Mouse (Mus musculus): ENCODE measurements around the gene Klf2. TPM values are rescaled to one million over a fixed set of nuclear protein-coding genes. Genes with fewer than 3 reads are reported as not detected.

Klf2 gene
- polyA plus RNA-seq, 1 experiment from 2014 or later, result 10.1 TPM

DNA sequence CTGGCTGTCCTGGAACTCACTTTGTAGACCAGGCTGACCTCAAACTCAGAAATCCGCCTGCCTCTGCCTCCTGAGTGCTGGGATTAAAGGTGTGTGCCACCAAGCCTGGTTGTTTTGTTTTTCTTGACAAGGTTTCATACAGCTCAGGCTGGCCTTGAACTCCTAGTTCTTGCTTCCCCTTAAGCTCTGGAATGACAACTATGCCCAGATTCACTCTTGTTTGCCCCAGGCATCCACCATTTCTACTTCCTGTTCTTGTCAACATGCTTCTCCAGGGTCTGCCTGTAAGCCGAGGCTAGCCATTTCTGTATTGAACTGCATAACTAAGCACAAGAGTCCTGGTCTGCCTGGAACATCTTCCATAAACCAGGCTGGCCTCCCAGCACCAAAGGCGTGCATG is 10.3 kb downstream of the Klf2 start:
- Histone ChIP-seq H3K36me3 (ENCODE audit: insufficient read depth, low read length) (no peaks in the 10 kb centered on the region), H3K27ac (ENCODE audit: low read length) (no peak overlapping the region), H3K9ac (replicated peaks; ENCODE audit: low read length) (no peak overlapping the region), H3K4me1 (ENCODE audit: insufficient read depth, low read length) (no peaks in the 10 kb centered on the region), H3K4me3 (ENCODE audit: low read length) (no peak overlapping the region), H3K27me3 (ENCODE audit: insufficient read depth, low read length) (no peaks in the 10 kb centered on the region), H3K4me2 (replicated peaks; ENCODE audit: low read depth, low read length) (no peak overlapping the region), H3K9me3 (ENCODE audit: low read length) (no peaks in the 10 kb centered on the region)
- 93% methylated on average over 3 of the region's 3 CpGs for WGBS
- ATAC-seq (ENCODE audit: low FRiP score, low TSS enrichment), result no peak

- Histone ChIP-seq H3K9ac (replicated peaks; ENCODE audit: low read length) (no peak overlapping the region), H3K9me3 (ENCODE audit: low read length) (no peaks in the 10 kb centered on the region), H3K27me3 (ENCODE audit: insufficient read depth, low read length) (no peaks in the 10 kb centered on the region), H3K4me2 (replicated peaks; ENCODE audit: low read depth, low read length) (no peak overlapping the region), H3K36me3 (ENCODE audit: insufficient read depth, low read length) (peaks cover 4% of the 10 kb centered on the region), H3K4me3 (ENCODE audit: low read length) (no peak overlapping the region), H3K4me1 (ENCODE audit: insufficient read depth, low read length) (no peaks in the 10 kb centered on the region), H3K27ac (ENCODE audit: low read length) (no peak overlapping the region)
- 78% methylated on average over 6 of the region's 6 CpGs for whole genome bisulfite sequencing
- no peak for ATAC-seq (ENCODE audit: low FRiP score, low TSS enrichment)
Measured at GRCm38 (mm10) chr8:72330806-72331516, 12.1 kb downstream of the Klf2 start.

- Histone ChIP-seq H3K27ac (ENCODE audit: low read length) (no peak overlapping the region), H3K36me3 (ENCODE audit: insufficient read depth, low read length) (peaks cover 8% of the 10 kb centered on the region), H3K4me1 (ENCODE audit: insufficient read depth, low read length) (no peaks in the 10 kb centered on the region), H3K9ac (replicated peaks; ENCODE audit: low read length) (no peak overlapping the region), H3K4me2 (replicated peaks; ENCODE audit: low read depth, low read length) (no peak overlapping the region), H3K4me3 (ENCODE audit: low read length) (no peak overlapping the region), H3K9me3 (ENCODE audit: low read length) (no peaks in the 10 kb centered on the region), H3K27me3 (ENCODE audit: insufficient read depth, low read length) (no peaks in the 10 kb centered on the region)
- ATAC-seq (ENCODE audit: low FRiP score, low TSS enrichment), result no peak
- WGBS, result 87% methylated on average over 4 of the region's 4 CpGs
Measured at GRCm38 (mm10) chr8:72331631-72332030, 12.8 kb downstream of the Klf2 start.

DNA sequence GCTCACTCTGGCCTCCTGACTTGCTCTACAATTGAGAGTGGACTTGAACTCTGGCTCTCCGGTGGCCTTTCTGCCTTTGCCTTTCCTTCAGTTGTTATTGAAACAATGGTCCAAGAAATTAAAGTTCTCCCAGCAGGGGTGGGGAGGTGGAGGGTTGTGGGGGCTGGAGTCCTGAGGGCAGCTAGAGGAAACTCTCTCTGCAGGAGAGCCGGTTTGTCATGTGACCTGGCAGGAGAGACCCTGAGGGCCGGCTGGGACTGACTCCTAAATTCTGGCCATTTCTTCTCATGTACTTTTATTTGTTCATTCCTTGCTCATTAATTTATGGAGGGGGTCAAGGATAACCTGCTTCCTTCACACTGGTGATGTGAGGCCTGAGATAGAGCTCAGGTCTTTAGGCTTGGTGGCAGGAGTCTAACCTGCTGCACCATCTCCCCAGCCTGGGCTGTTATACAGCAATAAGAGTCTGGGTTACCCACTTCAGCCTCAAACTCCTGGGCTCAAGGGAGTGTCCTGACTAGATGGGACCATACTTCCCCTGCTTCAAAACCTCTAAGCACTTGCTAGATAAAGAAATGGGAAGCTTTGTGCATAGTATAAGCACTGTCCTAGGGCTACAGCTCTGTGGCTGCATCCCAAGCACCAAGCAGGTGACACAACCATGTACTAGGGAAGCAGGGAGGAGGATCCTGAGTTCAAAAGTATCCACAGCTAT is 14.8 kb downstream of the Klf2 start:
- Histone ChIP-seq H3K27me3 (ENCODE audit: insufficient read depth, low read length) (no peaks in the 10 kb centered on the region), H3K4me1 (ENCODE audit: insufficient read depth, low read length) (no peaks in the 10 kb centered on the region), H3K4me2 (replicated peaks; ENCODE audit: low read depth, low read length) (no peak overlapping the region), H3K36me3 (ENCODE audit: insufficient read depth, low read length) (peaks cover 12% of the 10 kb centered on the region), H3K9ac (replicated peaks; ENCODE audit: low read length) (no peak overlapping the region), H3K27ac (ENCODE audit: low read length) (no peak overlapping the region), H3K4me3 (ENCODE audit: low read length) (no peak overlapping the region), H3K9me3 (ENCODE audit: low read length) (no peaks in the 10 kb centered on the region)
- WGBS, result 34% methylated on average over 3 of the region's 3 CpGs
- no peak for ATAC-seq (ENCODE audit: low FRiP score, low TSS enrichment)

GRCm38 (mm10) chr8:72334144-72334641 is 15.4 kb downstream of the Klf2 start:
- Histone ChIP-seq H3K4me1 (ENCODE audit: insufficient read depth, low read length) (no peaks in the 10 kb centered on the region), H3K4me2 (replicated peaks; ENCODE audit: low read depth, low read length) (no peak overlapping the region), H3K27me3 (ENCODE audit: insufficient read depth, low read length) (no peaks in the 10 kb centered on the region), H3K9me3 (ENCODE audit: low read length) (no peaks in the 10 kb centered on the region), H3K36me3 (ENCODE audit: insufficient read depth, low read length) (peaks cover 19% of the 10 kb centered on the region), H3K9ac (replicated peaks; ENCODE audit: low read length) (no peak overlapping the region), H3K27ac (ENCODE audit: low read length) (no peak overlapping the region), H3K4me3 (ENCODE audit: low read length) (no peak overlapping the region)
- no peak for ATAC-seq (ENCODE audit: low FRiP score, low TSS enrichment)
- 78% methylated on average over 4 of the region's 4 CpGs for WGBS

DNA sequence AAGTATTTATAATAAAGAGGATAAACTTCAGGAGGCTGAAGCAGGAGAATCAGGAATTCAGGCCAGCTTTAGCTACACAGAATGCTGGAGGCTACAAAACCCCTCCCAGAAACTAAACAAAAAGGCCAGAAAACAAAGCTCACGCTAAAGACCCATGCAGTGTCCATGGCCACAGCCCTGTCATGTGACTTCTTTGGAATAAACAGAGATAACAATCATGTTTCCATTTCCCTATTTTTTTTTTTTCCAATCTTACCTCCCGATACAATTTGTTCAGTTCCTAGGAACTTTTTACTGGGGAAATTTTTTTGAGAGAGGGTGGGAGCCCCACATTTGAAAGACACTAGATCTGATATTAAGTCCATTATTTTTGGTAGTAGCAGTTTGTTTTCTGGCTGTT is 17.4 kb downstream of the Klf2 start:
- H3K27me3 ChIP-seq (ENCODE audit: insufficient read depth, low read length), result no peaks in the 10 kb centered on the region
- H3K9ac ChIP-seq (replicated peaks; ENCODE audit: low read length), result no peak overlapping the region
- no peaks in the 10 kb centered on the region for H3K4me1 ChIP-seq (ENCODE audit: insufficient read depth, low read length)
- no peak overlapping the region for H3K27ac ChIP-seq (ENCODE audit: low read length)
- ATAC-seq (ENCODE audit: low FRiP score, low TSS enrichment), result no peak
- 63% methylated on average over 2 of the region's 2 CpGs for WGBS
- H3K4me3 ChIP-seq (ENCODE audit: low read length), result no peak overlapping the region
- H3K4me2 ChIP-seq (replicated peaks; ENCODE audit: low read depth, low read length), result no peak overlapping the region
- no peaks in the 10 kb centered on the region for H3K9me3 ChIP-seq (ENCODE audit: low read length)
- peaks cover 37% of the 10 kb centered on the region for H3K36me3 ChIP-seq (ENCODE audit: insufficient read depth, low read length)

GRCm38 (mm10) chr8:72337034-72337433 is 18.2 kb downstream of the Klf2 start:
- H3K9ac ChIP-seq (replicated peaks; ENCODE audit: low read length), result no peak overlapping the region
- no peak for ATAC-seq (ENCODE audit: low FRiP score, low TSS enrichment)
- H3K36me3 ChIP-seq (ENCODE audit: insufficient read depth, low read length), result peaks cover 41% of the 10 kb centered on the region
- no peak overlapping the region for H3K4me2 ChIP-seq (replicated peaks; ENCODE audit: low read depth, low read length)
- H3K27ac ChIP-seq (ENCODE audit: low read length), result peak overlapping the region; percentile 37; the same call in 1 of the 2 replicates
- H3K4me1 ChIP-seq (ENCODE audit: insufficient read depth, low read length), result no peaks in the 10 kb centered on the region
- no peaks in the 10 kb centered on the region for H3K9me3 ChIP-seq (ENCODE audit: low read length)
- H3K4me3 ChIP-seq (ENCODE audit: low read length), result no peak overlapping the region
- H3K27me3 ChIP-seq (ENCODE audit: insufficient read depth, low read length), result no peaks in the 10 kb centered on the region

DNA sequence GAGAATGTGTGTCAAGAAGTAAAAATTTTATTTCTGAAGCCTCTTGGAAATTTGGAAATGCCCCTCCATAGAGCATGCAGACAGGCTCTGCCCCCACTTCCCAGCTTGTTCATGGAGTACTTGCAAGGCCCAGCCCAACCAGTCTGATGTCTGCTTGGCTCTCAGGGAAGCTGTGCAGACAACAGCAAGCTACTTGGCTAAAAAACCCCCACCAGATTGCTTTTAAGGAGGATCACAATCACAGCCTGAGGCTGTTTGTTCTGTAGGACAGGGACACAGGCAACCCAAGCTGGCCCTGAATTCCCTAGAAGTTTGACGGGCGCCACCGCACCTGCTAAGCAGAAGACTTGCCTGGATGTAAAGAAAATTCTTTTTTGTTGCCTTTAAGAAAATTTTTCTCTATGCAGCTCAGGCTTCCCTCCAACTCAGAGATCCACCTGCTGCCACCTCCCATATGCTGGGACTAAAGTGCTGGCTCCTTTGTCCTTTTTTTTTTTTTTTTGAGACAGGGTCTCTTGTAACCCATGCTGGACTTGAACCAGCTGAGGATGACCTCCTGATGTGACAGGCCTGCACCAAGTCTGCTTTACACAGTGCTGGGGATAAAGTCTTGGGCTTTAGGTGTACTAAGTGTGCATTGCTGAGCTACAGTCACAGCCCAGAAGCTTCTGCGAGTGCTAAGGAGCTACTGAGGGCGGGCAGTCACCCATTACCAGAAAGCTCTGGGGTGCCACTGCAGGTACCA is 23.9 kb downstream of the Klf2 start:
- Histone ChIP-seq H3K27ac (ENCODE audit: low read length) (no peak overlapping the region), H3K36me3 (ENCODE audit: insufficient read depth, low read length) (peaks cover 52% of the 10 kb centered on the region), H3K9ac (replicated peaks; ENCODE audit: low read length) (no peak overlapping the region), H3K4me1 (ENCODE audit: insufficient read depth, low read length) (no peaks in the 10 kb centered on the region), H3K9me3 (ENCODE audit: low read length) (no peaks in the 10 kb centered on the region), H3K4me2 (replicated peaks; ENCODE audit: low read depth, low read length) (no peak overlapping the region), H3K4me3 (ENCODE audit: low read length) (no peak overlapping the region), H3K27me3 (ENCODE audit: insufficient read depth, low read length) (no peaks in the 10 kb centered on the region)
- WGBS, result 92% methylated on average over 5 of the region's 5 CpGs
- no peak for ATAC-seq (ENCODE audit: low FRiP score, low TSS enrichment)

- Histone ChIP-seq H3K36me3 (ENCODE audit: insufficient read depth, low read length) (peaks cover 51% of the 10 kb centered on the region), H3K4me2 (replicated peaks; ENCODE audit: low read depth, low read length) (no peak overlapping the region), H3K9ac (replicated peaks; ENCODE audit: low read length) (no peak overlapping the region), H3K27ac (ENCODE audit: low read length) (no peak overlapping the region), H3K9me3 (ENCODE audit: low read length) (no peaks in the 10 kb centered on the region), H3K4me1 (ENCODE audit: insufficient read depth, low read length) (no peaks in the 10 kb centered on the region), H3K4me3 (ENCODE audit: low read length) (no peak overlapping the region), H3K27me3 (ENCODE audit: insufficient read depth, low read length) (no peaks in the 10 kb centered on the region)
- no peak for ATAC-seq (ENCODE audit: low FRiP score, low TSS enrichment)
- WGBS, result 84% methylated on average over 3 of the region's 4 CpGs
Measured at GRCm38 (mm10) chr8:72343725-72344124, 24.9 kb downstream of the Klf2 start.
